Mouse (Mus musculus) hematopoietic stem cell, adult 5-6 weeks (primary cell): Measurements from ENCODE around the gene Lurap1. TPM values are rescaled to one million over a fixed set of nuclear protein-coding genes. Genes with fewer than 3 reads are reported as not detected.

Source experiments
- ATAC-seq, 2 experiments: fragments of 125-278 bp in 1 of 2; replicated peaks in 1 of 2; 2 replicates each; pipeline ENCODE4 v1.8.0; 2016 to 2017; ENCODE audit warnings: inconsistent platforms in 2 of 2, mild to moderate bottlenecking in 2 of 2, moderate number of reproducible peaks in 2 of 2, low read depth in 1 of 2, moderate TSS enrichment in 1 of 2; ENCODE audit not compliant: low FRiP score in 2 of 2, poor library complexity in 2 of 2, severe bottlenecking in 2 of 2, insufficient read depth in 1 of 2, low TSS enrichment in 1 of 2
- total RNA-seq: library from RNA; stranded (forward); fragments of 172-1452, 232-1000 nt; gene quantifications from 2 replicates; pipeline ENCODE4 v1.2.3, GENCODE M21; 2017

The Lurap1 gene
- total RNA-seq, 1 experiment from 2014 or later = 2.7 TPM

DNA sequence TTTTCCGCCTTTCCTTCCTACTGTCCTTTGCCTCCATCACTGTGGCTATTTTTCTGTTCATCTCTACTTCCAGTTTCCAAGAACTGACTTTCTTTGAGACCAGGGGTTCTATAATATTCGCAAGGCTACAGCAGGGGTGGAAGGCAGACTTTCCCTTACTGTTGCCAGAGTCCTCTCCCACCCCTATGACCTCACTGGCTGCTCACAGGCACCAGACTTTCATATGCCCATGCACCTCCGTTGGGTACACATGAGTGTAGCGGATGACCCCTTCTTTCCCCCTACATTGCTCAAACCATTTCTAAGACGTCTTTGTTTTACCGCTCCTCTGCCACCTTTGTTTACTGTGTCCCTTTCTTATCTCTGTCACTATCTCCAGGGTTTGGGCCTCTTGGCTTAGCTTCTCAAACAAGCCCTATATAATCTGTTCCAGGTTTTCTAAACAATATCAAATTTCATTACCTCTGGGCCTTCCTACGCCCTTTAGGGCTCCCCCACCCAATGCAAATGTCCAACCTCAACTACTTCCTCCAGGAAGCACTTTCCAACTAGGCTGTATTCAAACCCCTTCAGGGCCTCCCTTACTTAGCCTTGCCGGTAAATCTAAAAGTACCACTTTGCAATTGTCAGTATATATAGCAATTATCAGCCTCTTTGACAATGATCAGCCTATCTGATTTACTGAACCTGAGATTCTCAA is 14.7 kb upstream of the Lurap1 start:
- no peak; a peak in 1 of 4 replicates for ATAC-seq

DNA sequence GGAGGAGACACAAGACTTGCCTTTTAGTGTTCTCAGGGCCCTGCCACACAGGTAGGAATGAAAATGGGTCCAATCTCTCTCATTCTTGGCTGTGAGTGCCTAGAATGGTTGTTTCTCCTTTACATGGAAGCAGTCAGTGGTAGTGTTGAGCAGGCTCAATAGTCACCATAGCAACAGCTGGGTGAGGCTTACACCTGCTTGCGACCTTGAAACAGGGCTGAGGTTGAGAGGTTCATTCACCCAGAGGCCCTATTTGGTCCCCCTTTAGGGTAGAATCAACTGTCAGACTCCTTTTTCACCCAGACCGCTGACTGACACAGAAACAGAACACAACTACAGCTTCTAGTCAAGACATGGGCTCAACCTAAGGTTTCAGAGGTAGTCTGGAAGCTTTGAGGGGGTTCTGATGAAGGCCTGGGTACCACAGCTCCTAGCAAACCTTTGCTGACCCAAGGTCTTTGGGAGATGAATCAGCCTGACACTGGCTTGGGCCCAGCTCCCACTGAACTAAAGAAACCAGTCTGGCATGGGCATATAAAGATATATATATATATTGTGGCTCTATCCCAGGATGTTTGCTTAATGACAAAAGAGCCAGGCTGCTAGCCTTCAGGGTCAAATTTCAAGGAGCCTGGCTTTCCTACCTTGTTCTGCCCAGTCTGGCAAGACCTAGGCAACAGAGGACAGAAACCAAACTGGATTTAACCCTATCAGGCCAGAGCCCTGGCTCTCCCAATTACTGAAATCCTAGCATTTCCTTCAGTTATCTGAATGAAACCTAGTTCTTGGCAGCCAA is 13.8 kb upstream of the Lurap1 start:
- no peak for ATAC-seq

DNA sequence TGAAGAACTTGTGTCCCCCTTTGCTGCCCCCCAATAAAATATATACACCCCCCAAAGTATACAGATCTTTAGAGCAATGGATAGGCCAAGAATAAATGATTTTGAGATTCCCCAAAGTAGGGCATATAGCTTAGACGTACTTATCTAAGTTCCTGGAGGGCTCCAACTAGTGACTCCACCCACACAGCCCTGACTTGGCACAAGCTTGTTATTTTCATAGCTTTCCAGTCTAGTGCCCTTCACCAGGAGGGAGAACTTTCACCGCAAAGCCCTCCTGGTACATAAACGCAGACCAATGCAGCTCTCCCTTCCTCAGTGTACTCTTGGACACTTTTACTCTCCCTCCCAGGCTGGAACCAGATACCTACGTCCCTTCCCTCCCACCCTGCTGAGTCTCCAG is 11.0 kb upstream of the Lurap1 start:
- ATAC-seq = no peak

- no peak for ATAC-seq
These were observed 9.6 kb upstream of the Lurap1 start for GRCm38 (mm10) chr4:116160769-116161168.

- peak in 1 of 2 experiments; percentile 40; a peak in 3 of 4 replicates for ATAC-seq
These were observed 8.8 kb upstream of the Lurap1 start for GRCm38 (mm10) chr4:116159912-116160311.

GRCm38 (mm10) chr4:116157882-116158281 is 6.7 kb upstream of the Lurap1 start:
- no peak for ATAC-seq

DNA sequence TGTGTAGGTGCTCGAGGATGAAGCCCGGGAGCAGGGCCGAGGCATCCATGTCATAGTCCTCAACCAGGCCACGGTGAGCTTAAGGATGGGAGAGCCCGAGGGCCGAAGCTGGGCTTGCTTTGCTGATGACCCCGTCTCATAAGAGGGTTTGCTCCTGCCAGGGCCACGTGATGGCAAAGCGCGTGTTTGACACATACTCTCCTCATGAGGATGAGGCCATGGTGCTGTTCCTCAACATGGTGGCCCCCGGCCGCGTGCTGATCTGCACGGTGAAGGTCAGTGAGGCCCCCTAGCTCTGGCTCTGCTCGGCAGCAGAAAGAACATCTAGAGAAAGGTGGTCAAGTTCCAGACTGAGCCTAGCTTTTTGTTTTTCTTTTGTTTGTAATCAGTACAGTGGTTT is 1.6 kb upstream of the Lurap1 start:
- ATAC-seq = no peak

DNA sequence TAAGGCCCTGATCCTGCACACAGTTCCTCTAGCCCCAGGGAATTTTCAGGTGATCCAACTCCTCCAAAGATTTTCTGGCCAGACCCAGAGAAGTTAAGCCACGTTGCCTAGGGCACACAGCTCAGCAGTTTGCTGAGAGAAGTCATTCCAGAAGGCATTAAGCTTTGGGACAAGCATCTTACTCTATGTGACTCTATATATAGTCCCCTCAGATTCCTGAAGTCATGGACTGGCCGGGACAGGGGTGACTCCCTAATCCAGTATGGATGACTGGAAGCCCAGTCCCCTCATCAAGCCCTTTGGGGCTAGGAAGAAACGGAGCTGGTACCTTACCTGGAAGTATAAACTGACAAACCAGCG is 296 bp downstream of the Lurap1 start:
- no peak for ATAC-seq

DNA sequence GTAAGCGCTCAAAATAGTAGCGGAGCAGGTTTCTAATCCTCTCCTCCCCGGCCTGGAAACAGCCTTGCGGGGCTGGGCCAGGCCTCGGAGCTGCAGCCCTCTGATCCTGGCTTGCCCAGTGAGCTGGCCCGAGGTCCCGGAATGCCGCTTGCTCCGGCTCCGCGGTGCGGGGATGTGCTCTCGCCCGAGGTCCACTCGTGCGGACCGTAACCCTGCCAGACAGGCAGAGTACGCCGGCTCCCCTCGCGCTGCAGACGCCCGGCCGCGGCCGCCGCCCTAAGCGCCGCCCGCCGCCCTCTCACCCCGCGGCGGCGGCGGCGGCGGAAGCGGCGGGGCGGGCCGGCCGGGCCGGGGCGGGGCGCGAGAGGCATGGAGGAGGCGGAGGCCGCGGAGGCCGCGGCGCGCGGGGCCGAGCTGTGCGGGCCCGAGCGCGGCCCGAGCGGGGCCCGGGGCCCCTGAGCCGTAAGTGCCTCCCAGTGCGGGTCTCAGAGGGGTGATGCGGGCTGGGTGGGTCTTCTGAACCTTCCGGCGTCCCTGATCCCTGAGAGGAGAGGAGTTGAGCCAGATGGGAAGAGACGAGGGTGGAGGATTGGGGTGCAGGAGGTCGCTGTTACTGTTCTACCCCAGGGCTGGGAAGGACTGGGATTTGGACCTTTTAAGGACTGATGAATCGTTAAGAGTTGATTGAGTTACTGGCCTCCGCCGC is 829 bp downstream of the Lurap1 start:
- peak; percentile 46 to 62; a peak in 1 of 4 replicates for ATAC-seq

DNA sequence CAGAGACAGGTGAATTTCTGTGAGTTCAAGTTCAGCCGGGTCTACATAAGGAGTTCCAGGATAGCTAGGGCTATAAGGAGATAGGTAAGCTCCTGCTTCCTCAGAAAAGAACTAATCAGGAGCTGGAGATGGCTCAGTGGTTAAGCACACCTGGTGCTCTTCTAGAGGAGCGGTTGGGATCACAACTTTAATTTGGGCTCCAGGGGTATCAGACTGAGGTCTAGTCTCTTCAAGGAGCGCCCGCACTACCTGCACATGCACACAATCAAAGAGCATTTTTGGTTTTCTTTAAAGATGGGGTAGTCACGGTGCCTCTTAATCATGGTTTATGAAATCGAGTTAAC is 1.4 kb downstream of the Lurap1 start:
- ATAC-seq = peak in 1 of 2 experiments; percentile 6; a peak in 1 of 4 replicates

- ATAC-seq = peak; percentile 52 to 54; a peak in 3 of 4 replicates
These were observed 7.0 kb downstream of the Lurap1 start for GRCm38 (mm10) chr4:116143891-116144717.

DNA sequence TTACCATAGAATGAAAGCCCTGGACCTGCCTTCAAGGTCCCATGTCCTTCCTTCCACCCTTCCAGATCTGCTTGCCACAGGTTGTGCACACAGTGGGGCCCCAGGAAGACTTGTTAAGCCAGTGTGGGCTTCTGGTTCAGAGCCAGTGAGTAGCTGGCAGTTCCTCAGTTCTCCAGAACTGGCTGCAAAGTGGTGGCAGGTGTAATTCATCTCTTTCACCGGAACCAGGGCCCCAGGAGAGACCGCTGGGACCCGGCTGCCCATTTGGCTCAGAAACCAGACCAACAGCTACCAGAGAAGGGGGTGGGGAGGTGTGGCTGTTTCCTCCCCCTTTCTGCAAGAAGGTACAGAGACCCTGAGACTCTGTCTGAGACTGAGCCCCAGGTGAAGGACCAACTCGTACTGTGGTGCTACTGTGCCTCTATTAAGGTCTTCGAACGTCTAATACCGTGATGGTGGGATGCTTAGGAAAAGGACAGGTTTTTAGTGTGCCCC is 7.8 kb downstream of the Lurap1 start:
- peak; percentile 48 to 59 for ATAC-seq

DNA sequence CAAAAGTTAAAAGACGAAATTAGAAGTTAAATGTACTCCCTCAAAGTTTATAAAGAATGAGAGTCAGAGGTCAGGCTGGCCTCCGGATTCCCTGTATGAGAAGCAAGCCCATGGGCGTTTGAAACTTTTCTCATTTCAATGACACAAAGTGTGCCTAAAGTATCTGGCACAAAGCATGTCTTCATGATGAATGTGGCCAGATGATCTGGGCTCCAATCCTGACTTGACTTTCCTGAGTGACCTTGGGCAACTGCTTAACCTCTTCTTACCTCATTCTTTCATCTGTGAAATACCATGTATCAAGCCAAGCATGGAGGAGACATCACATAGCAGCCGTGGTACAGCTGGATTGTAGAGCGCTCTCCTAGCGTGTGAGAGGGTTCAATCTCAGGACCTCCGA is 8.9 kb downstream of the Lurap1 start:
- no peak for ATAC-seq

DNA sequence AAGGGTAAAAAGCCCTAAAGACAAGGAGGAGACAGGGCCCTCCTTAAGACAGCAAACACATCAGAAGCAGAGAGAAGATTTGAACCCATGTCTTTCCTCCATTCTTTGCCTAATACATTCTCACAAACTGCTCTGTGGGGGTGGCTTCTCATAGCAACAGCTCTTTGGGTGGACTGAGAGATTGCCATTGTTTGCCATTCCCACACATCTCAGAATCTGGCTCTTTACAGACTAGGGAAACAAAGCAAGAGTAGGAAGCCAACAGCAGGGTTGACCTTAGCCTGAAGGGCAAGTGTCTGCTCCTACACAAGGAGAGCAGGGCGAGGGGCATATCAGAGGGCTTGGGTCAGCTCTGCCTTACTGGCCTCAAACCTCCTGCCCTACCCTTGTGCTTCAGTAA is 9.4 kb downstream of the Lurap1 start:
- no peak for ATAC-seq

DNA sequence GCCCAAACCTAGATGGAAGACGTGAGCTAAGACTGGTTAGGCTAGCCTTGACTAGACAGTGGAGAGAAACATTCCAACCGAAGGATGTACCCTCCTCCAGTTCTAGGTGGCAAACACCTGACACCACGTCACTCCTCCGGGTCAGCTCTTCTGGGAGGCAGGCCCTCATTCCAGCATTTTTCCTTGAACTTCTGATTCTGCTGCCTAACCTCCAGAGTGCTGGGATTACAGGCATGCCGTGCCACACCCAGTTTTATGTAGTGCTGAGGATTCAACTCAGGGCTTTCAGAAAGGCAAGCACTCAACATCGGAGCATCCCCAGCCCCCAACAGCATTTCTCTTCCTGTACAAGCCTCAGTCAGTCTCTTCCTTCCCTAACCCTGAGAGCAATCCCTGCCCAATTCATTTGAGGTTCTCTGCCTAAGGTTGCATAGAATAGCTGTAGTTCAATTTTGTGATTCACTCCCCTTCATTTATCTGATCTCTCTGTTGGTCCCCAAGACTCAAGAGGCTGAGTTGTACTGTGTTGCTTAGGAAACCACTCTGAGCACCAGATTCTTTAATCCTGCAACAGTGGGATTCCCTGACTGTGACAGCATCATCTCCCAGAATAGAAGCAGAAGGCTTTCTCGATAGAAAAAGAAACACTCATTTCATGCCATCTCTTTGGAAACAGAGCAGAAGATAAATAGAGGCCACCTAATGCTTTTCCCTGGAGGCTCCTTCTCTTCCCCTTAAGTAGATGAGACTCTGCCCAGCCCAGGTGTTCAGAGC is 10.2 kb downstream of the Lurap1 start:
- no peak for ATAC-seq

- no peak for ATAC-seq
These were observed 13.6 kb downstream of the Lurap1 start for GRCm38 (mm10) chr4:116137421-116137996.
